Comparison of ENCODE assay signal across 32 mouse cellular contexts in the genomic region with DNA sequence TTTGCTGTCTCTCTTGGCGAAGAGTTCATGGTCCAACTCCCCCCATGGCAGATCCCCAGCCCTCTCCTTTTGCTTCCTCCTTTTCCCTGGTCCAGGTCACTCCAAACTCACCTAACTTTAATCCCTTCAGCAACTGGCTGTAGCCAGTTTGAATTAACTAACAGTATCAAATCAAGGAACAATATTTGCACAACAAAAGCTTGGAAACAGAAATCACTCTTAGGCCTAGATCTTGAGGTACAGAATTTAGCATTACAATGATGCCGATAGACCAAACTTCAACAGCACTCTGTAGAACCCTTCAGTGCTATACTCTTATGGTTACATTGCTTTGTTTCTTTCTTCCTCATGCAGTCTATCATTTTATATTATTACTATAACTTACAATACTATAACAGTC.
"Had no signal": no experiment of that assay in that cellular context is flagged by ENCODE, and none has a peak within 500 bp of the region (broad histone marks: within the 10 kb centered on the region; RNA-seq: fewer than 3 reads in every experiment).

No protein-coding gene starts in this region.

- H3K9me3 ChIP-seq: limb, embryonic 10.5 days; limb, embryonic 12.5 days; limb, embryonic 13.5 days; limb, embryonic 15.5 days; liver, embryonic 12.5 days; liver, embryonic 13.5 days; liver, embryonic 15.5 days; lung, embryonic 15.5 days; megakaryocyte, embryonic 14.5 days; midbrain, embryonic 10.5 days; midbrain, embryonic 12.5 days; midbrain, embryonic 13.5 days; midbrain, embryonic 15.5 days; neural tube, embryonic 12.5 days had no signal

- H3K4me3 ChIP-seq: limb, embryonic 10.5 days; limb, embryonic 12.5 days; limb, embryonic 13.5 days; limb, embryonic 15.5 days; liver, embryonic 12.5 days; liver, embryonic 13.5 days; liver, embryonic 15.5 days; lung, embryonic 15.5 days; megakaryocyte, embryonic 14.5 days; midbrain, embryonic 10.5 days; midbrain, embryonic 12.5 days; midbrain, embryonic 13.5 days; midbrain, embryonic 15.5 days; myocyte; neural tube, embryonic 12.5 days had no signal

- H3K4me1 ChIP-seq: limb, embryonic 10.5 days; limb, embryonic 12.5 days; limb, embryonic 13.5 days; limb, embryonic 15.5 days; liver, embryonic 12.5 days; liver, embryonic 13.5 days; liver, embryonic 15.5 days; lung, embryonic 15.5 days; megakaryocyte, embryonic 14.5 days; midbrain, embryonic 10.5 days; midbrain, embryonic 12.5 days; midbrain, embryonic 13.5 days; midbrain, embryonic 15.5 days; neural tube, embryonic 12.5 days had no signal

- H3K9ac ChIP-seq: limb, embryonic 12.5 days; limb, embryonic 13.5 days; limb, embryonic 15.5 days; liver, embryonic 12.5 days; liver, embryonic 13.5 days; liver, embryonic 14.5 days; liver, embryonic 15.5 days; liver, postnatal 0 days; lung, embryonic 14.5 days; lung, embryonic 15.5 days; midbrain, embryonic 12.5 days; midbrain, embryonic 13.5 days; midbrain, embryonic 15.5 days; neural tube, embryonic 12.5 days had no signal

- H3K27ac ChIP-seq: limb, embryonic 10.5 days; limb, embryonic 12.5 days; limb, embryonic 13.5 days; limb, embryonic 15.5 days; liver, embryonic 12.5 days; liver, embryonic 13.5 days; liver, embryonic 14.5 days; liver, embryonic 15.5 days; lung, embryonic 15.5 days; macrophage; midbrain, embryonic 10.5 days; midbrain, embryonic 12.5 days; midbrain, embryonic 13.5 days; midbrain, embryonic 15.5 days; neural tube, embryonic 12.5 days had no signal

- H3K27me3 ChIP-seq: limb, embryonic 12.5 days; limb, embryonic 13.5 days; limb, embryonic 15.5 days; liver, embryonic 12.5 days; liver, embryonic 13.5 days; liver, embryonic 15.5 days; lung, embryonic 15.5 days; megakaryocyte, embryonic 14.5 days; midbrain, embryonic 12.5 days; midbrain, embryonic 13.5 days; midbrain, embryonic 15.5 days; neural tube, embryonic 12.5 days had no signal

- H3K4me2 ChIP-seq: limb, embryonic 12.5 days; limb, embryonic 13.5 days; limb, embryonic 15.5 days; liver, embryonic 11.5 days; liver, embryonic 12.5 days; liver, embryonic 13.5 days; liver, embryonic 15.5 days; lung, embryonic 14.5 days; lung, embryonic 15.5 days; midbrain, embryonic 11.5 days; midbrain, embryonic 12.5 days; midbrain, embryonic 13.5 days; midbrain, embryonic 15.5 days; neural tube, embryonic 12.5 days had no signal

- ATAC-seq: liver, embryonic 12.5 days; liver, postnatal 0 days; lung, postnatal 0 days; midbrain, embryonic 13.5 days; midbrain, embryonic 15.5 days; midbrain, embryonic 16.5 days had no signal

- DNase-seq: left cerebral cortex, postnatal 4 days; liver; liver, embryonic 13.5 days; liver, postnatal 0 days; lung, adult 18-20 months; lung, adult 2 months; lung, embryonic 14.5 days; lung, postnatal 10 days; lung, postnatal 14 days; lung, postnatal 36 days; lung, postnatal 4 days; midbrain, embryonic 14.5 days had no signal

- H3K36me3 ChIP-seq: limb, embryonic 10.5 days; limb, embryonic 12.5 days; limb, embryonic 13.5 days; limb, embryonic 15.5 days; liver, embryonic 12.5 days; liver, embryonic 13.5 days; liver, embryonic 15.5 days; lung, embryonic 15.5 days; midbrain, embryonic 10.5 days; midbrain, embryonic 12.5 days; midbrain, embryonic 13.5 days; midbrain, embryonic 15.5 days; neural tube, embryonic 12.5 days had no signal
